Comparison of ENCODE assay signal across 21 mouse cellular contexts in the genomic region with DNA sequence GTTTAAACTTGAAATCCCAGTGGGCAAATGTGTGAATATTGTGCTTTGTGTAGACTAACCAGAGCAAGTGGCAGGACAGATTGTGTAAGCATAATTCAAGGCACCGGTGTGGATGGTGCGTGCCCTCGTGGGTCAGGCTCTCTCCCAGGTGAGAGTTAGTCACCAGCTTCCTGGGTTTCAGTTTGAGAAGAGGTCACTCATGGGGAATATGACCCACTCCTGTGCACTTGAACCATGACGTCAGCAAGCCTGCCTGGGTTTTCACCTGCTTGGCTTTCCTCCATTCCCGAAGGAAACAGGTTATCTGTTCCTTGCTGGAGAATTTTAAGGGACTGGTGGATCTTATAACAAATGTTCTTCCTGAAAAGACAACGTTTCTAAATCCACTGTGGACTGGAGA. TPM values are rescaled to one million over a fixed set of nuclear protein-coding genes. Genes with fewer than 3 reads are reported as not detected.
"Had no signal": no experiment of that assay in that cellular context is flagged by ENCODE, and none has a peak within 500 bp of the region (broad histone marks: within the 10 kb centered on the region; RNA-seq: fewer than 3 reads in every experiment).

No protein-coding gene starts in this region.

- H3K9ac ChIP-seq: intestine, embryonic 15.5 days; limb, embryonic 12.5 days; limb, embryonic 15.5 days; liver, embryonic 12.5 days; liver, embryonic 15.5 days; lung, embryonic 15.5 days had no signal

- H3K36me3 ChIP-seq: intestine, embryonic 15.5 days; limb, embryonic 12.5 days; limb, embryonic 15.5 days; liver, embryonic 12.5 days; liver, embryonic 15.5 days; lung, embryonic 15.5 days; midbrain, embryonic 10.5 days had no signal

- H3K27ac ChIP-seq: intestine, embryonic 15.5 days; kidney, postnatal 0 days; limb, embryonic 12.5 days; limb, embryonic 15.5 days; liver, embryonic 12.5 days; liver, embryonic 15.5 days; lung, embryonic 15.5 days; midbrain, embryonic 10.5 days; stomach, postnatal 0 days had no signal

- H3K4me3 ChIP-seq: intestine, embryonic 15.5 days; limb, embryonic 12.5 days; limb, embryonic 15.5 days; liver, embryonic 12.5 days; liver, embryonic 15.5 days; lung, embryonic 15.5 days; megakaryocyte, embryonic 14.5 days; midbrain, embryonic 10.5 days had no signal

- DNase-seq: kidney, adult 18-20 months; kidney, postnatal 4 days; left cerebral cortex, postnatal 4 days; midbrain, embryonic 14.5 days; right cerebral cortex, adult 18-20 months; right cerebral cortex, postnatal 14 days; right cerebral cortex, postnatal 4 days; thymus, adult 2 months; thymus, postnatal 14 days; thymus, postnatal 4 days had no signal

- H3K4me2 ChIP-seq: intestine, embryonic 15.5 days; limb, embryonic 12.5 days; limb, embryonic 15.5 days; liver, embryonic 12.5 days; liver, embryonic 15.5 days; lung, embryonic 15.5 days had no signal

- H3K4me1 ChIP-seq: intestine, embryonic 15.5 days; limb, embryonic 12.5 days; limb, embryonic 15.5 days; lung, embryonic 15.5 days; megakaryocyte, embryonic 14.5 days had no signal

- H3K27me3 ChIP-seq: intestine, embryonic 15.5 days; limb, embryonic 12.5 days; limb, embryonic 15.5 days; liver, embryonic 12.5 days; liver, embryonic 15.5 days; lung, embryonic 15.5 days; megakaryocyte, embryonic 14.5 days had no signal

- H3K9me3 ChIP-seq: intestine, embryonic 15.5 days; limb, embryonic 12.5 days; limb, embryonic 15.5 days; liver, embryonic 12.5 days; liver, embryonic 15.5 days; lung, embryonic 15.5 days; megakaryocyte, embryonic 14.5 days; midbrain, embryonic 10.5 days had no signal

- ATAC-seq: intestine, embryonic 15.5 days; liver, embryonic 12.5 days had no signal

RNA-seq across cellular contexts. Expression of a gene that starts 19.7 kb away (rescaled TPM):
- polyA plus RNA-seq: limb, embryonic 12.5 days; lung, embryonic 15.5 days; midbrain, embryonic 10.5 days; midbrain, embryonic 14.5 days; midbrain, postnatal 0 days; thymus, adult 2 months had no signal
